Mouse (Mus musculus): ENCODE measurements at regions not wholly inside any gene's neighbourhood (a gene's known extent, or its start where the extent isn't known, plus 50 kb on each side); places are given as distances from the start of the nearest gene placed in this dataset.

GRCm38 (mm10) chr5:39557376-39558001 is 197.8 kb downstream of the Hs3st1 start:
- no peak for DNase-seq
- no peak for TF ChIP-seq CTCF (IDR thresholded peaks at IDR 0.05)
- no peak overlapping the region for H3K4me3 ChIP-seq
- no peak overlapping the region for H3K27ac ChIP-seq
- intact Hi-C loops (cut with DNase I) = no loop called here

- intact Hi-C loops (cut with DNase I) = no loop called here
- DNase-seq = no peak
- TF ChIP-seq CTCF (IDR thresholded peaks at IDR 0.05) = no peak
- H3K4me3 ChIP-seq = no peak overlapping the region
- no peak overlapping the region for H3K27ac ChIP-seq
Measured at GRCm38 (mm10) chr5:39537044-39537443, 218.2 kb downstream of the Hs3st1 start.

GRCm38 (mm10) chr5:39536351-39536750 is 218.9 kb downstream of the Hs3st1 start:
- no peak for DNase-seq
- no peak overlapping the region for H3K27ac ChIP-seq
- no peak for TF ChIP-seq CTCF (IDR thresholded peaks at IDR 0.05)
- intact Hi-C loops (cut with DNase I) = no loop called here
- H3K4me3 ChIP-seq = no peak overlapping the region

- no peak overlapping the region for H3K27ac ChIP-seq
- no peak for TF ChIP-seq CTCF (IDR thresholded peaks at IDR 0.05)
- H3K4me3 ChIP-seq = no peak overlapping the region
- DNase-seq = no peak
- intact Hi-C loops (cut with DNase I) = no loop called here
Measured at GRCm38 (mm10) chr5:39510246-39510645, 245.0 kb downstream of the Hs3st1 start.

- TF ChIP-seq CTCF (IDR thresholded peaks at IDR 0.05) = no peak
- intact Hi-C loops (cut with DNase I) = no loop called here
- no peak for DNase-seq
- H3K4me3 ChIP-seq = no peak overlapping the region
- H3K27ac ChIP-seq = no peak overlapping the region
Measured at GRCm38 (mm10) chr5:39482756-39483155, 272.5 kb downstream of the Hs3st1 start.

- intact Hi-C loops (cut with DNase I) = no loop called here
- TF ChIP-seq CTCF (IDR thresholded peaks at IDR 0.05) = no peak
- no peak overlapping the region for H3K27ac ChIP-seq
- no peak for DNase-seq
- no peak overlapping the region for H3K4me3 ChIP-seq
Measured at GRCm38 (mm10) chr5:39458116-39458525, 297.2 kb downstream of the Hs3st1 start.

GRCm38 (mm10) chr5:39453706-39454105 is 301.6 kb downstream of the Hs3st1 start:
- no peak overlapping the region for H3K27ac ChIP-seq
- intact Hi-C loops (cut with DNase I) = no loop called here
- no peak for TF ChIP-seq CTCF (IDR thresholded peaks at IDR 0.05)
- H3K4me3 ChIP-seq = no peak overlapping the region
- DNase-seq = no peak

- no peak overlapping the region for H3K4me3 ChIP-seq
- DNase-seq = no peak
- no peak overlapping the region for H3K27ac ChIP-seq
- intact Hi-C loops (cut with DNase I) = no loop called here
- no peak for TF ChIP-seq CTCF (IDR thresholded peaks at IDR 0.05)
Measured at GRCm38 (mm10) chr5:39440817-39441216, 314.5 kb downstream of the Hs3st1 start.

GRCm38 (mm10) chr5:39437463-39438201 is 317.6 kb downstream of the Hs3st1 start:
- Histone ChIP-seq H3K27ac (no peak overlapping the region), H3K4me3 (no peak overlapping the region)
- DNase-seq = peak; percentile 18
- intact Hi-C loops (cut with DNase I) = no loop called here
- TF ChIP-seq CTCF (IDR thresholded peaks at IDR 0.05) = no peak

GRCm38 (mm10) chr5:39426053-39426452 is 329.2 kb downstream of the Hs3st1 start:
- intact Hi-C loops (cut with DNase I) = no loop called here
- Histone ChIP-seq H3K4me3 (no peak overlapping the region), H3K27ac (no peak overlapping the region)
- no peak for TF ChIP-seq CTCF (IDR thresholded peaks at IDR 0.05)
- no peak for DNase-seq

GRCm38 (mm10) chr5:39423720-39424119 is 331.6 kb downstream of the Hs3st1 start:
- intact Hi-C loops (cut with DNase I) = no loop called here
- DNase-seq = no peak
- no peak for TF ChIP-seq CTCF (IDR thresholded peaks at IDR 0.05)
- no peak overlapping the region for H3K4me3 ChIP-seq
- H3K27ac ChIP-seq = no peak overlapping the region

- Histone ChIP-seq H3K4me3 (no peak overlapping the region), H3K27ac (no peak overlapping the region)
- intact Hi-C loops (cut with DNase I) = no loop called here
- DNase-seq = no peak
- TF ChIP-seq CTCF (IDR thresholded peaks at IDR 0.05) = no peak
Measured at GRCm38 (mm10) chr5:39418795-39419194, 336.5 kb downstream of the Hs3st1 start.

GRCm38 (mm10) chr5:39417845-39418154 is 337.5 kb downstream of the Hs3st1 start:
- Histone ChIP-seq H3K27ac (no peak overlapping the region), H3K4me3 (no peak overlapping the region)
- no peak for DNase-seq
- TF ChIP-seq CTCF (IDR thresholded peaks at IDR 0.05) = no peak
- intact Hi-C loops (cut with DNase I) = no loop called here
